Mouse (Mus musculus) cerebellum, adult 11 months (tissue): ENCODE measurements around the gene Shkbp1.

Experiments used
- DNase-seq: peaks from one replicate; pipeline ENCODE4 v3.0.0; 2022

The Shkbp1 gene

DNA sequence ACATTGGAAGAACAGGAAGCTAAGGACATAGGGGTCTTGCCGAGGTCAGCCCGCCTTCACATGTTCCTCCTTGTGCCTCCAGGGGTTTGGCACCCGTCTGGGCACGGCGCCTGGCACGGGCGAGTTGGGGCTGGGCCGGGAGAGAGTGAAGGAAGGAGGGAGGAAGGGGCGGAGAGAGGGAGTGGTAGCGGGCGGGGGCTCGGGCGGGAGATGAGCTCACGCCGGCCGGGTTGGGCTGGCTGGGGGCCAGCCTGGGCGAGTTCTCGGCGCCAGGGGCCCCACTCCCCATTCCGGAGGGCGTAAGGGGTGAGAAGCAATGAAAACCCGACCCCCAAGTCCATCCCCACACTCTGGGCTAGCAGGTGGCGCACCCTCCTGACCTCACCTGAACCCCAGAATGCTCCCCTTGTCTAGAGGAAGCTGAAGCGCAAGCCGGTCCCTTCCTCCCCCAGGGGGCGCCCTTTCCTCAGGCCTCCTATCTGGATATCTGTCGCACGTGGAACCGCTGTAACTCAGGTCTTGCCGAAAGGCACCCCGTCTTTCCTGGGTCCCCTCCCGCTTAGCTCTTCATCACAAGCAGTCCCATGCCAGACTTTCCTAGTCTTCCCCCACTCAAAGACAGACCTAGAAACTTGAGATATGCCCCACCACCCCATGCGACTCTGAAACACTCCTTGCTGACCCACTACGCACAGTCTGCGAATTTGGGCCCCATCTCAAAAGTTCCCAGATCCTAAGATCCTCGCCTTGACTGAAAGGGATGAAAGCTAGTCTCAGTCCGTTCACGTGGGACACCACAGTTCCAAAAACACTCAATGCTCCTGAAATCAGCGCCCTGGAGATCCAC is 23.2 kb downstream of the Shkbp1 start:
- DNase-seq = peak; percentile 70

DNA sequence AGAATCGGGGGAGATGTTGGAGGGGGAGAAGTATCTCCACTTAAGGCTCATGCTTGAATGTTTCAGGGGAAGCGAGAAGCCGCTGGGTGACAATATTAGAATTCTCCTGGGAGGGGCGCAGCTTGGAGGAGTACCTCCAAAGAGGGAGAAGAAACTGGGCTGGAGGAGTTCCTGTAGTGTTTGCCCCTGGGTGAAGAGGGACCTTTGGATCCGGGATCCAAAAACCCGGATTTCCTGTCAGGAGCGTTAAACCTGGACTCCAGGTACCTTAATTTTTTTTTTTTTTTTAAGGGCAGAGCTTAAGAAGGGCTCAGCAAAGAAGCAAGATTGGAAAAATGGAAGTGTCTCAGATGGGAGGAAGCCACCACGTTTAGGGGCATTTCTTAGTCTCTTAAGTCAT is 24.0 kb downstream of the Shkbp1 start:
- no peak for DNase-seq

DNA sequence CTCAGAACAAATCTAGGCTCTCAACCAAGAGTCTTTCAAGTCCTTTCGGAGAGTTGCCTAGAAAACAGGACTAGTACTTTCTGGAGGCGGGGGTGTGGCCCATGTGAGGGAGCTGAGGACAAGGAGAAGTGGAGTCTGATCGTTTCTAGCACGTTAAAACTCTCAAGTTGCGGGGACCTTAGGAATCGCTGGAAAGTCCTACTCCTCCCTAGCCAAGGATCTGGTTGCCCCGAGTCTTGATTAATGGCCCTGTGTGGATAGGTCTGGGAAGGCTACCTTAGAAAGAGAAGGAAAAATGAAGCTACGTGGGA is 24.3 kb downstream of the Shkbp1 start:
- no peak for DNase-seq

DNA sequence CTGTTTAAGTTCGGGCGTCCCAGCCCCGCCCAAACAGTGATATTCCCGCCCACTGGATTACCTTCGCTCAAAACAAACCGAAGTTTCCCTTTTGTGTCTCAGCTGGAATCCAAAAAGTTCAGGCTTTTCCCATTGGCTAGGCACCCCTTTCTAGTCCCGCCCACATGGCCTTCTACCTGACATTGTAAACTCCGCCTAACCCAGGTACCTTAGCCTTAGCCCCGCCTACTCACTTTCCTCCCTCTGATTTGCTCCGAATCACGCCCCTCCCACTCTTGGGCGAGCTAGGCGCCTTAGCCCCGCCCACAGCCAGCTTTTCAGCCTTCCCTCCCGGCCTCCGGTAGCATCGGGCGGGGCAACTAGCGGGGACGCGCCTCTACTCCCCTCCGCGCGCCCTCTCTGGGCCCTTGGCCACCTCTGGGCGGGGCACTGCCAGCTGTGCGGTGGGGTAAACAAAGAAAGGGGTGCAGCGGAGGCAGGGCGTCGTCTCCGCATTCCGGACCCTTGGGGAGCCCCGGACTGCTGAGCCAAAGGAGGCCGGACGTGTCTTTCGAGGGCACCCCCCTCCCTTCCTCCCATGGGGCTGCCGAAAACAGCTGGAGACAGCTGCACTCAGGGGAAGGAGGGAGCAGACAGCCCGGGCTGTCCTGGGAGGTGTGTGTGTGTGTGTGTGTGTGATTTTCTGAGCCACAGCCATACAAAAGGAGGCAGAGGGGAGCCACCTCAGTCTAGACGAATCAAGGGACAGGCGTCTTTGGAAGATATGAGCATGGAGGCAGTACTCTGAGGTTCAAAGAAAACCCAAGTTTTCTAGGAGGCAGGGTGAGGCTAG is 24.9 kb downstream of the Shkbp1 start:
- DNase-seq = no peak

DNA sequence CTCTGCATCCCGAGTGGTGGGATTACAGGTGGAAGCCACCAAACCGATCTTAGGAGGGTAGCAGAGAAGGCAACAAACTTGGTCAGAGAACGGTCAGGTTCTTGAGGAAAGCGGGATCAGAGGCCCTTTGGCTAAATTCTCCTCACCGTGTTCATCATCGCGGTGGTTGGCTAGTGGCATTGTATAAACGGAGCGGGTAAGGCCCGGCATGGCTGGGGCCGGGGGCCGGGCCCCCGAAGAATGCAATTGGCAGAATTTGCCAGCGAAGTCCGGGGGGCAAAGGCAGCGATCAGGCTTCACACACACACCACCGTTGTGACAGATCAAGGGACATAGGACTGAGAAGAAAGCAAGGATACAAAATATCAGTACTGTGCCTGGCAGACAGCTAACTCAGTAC is 25.8 kb downstream of the Shkbp1 start:
- DNase-seq = no peak

DNA sequence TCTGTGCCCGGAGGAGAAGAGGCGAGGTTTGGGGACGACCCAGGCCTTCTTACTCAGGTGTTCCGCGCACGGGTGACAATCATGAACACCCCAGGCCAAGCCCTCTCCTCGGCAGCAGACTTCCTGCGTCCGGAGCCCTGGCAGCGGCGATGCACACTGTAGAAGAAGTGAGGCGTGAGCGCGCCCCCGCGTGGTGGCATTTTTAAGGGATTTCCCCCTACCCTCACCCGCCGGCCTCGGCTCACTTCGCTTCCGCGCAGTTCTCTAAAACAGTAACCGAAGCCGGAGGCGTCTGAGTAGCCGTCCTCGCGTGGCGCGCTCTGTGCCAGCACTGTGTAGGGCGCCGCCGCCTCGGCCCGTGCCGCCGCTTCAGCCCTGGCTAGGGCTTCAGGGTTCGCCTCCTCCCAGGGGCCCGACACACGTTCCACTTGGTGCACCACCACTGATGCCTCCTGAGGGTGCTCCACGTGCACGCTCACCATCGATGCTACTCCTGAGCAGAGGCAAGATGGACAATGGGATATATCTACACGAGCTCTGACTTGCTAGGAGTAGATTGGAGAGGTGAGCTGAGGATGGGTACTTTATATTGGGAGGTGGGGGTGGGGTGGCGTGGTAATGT is 26.4 kb downstream of the Shkbp1 start:
- DNase-seq = peak; percentile 76

DNA sequence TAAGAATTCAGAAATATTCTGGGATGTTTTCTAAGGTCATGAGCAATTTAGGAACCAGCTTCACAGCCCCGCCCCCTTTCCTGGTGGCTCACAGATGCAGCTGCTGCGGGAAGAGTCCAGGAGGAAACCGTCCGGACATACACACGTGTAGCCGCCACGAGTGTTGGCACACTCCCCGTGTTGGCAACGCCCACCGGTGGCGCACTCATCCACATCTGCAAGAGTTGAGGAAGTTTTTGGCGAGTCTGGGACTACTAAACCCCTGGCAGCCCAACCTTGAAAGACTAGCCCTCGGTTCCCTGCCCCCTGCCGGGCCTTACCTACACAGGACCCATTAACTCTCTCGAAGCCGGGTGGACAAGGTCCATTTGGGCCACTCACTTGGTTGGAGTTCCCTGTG is 27.2 kb downstream of the Shkbp1 start:
- DNase-seq = no peak

DNA sequence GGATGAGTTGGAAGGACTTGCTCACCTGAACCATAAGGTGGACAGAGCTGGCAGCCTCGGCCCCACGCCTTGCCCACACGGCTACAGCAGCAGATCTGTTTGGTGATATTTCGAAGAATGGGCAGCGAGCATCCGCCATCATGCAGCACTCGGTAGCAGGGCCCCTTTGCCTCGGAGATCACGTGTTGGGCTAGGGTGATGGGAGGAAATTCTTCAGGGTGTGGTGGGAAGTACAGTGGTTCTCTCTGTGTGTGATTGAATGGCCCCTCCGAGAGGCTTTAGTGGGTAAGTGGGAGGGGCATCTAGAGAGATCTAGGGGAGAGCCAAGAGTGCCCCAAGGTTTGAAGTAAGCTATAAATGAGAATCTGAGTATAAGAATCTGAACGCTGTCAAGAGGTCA is 27.7 kb downstream of the Shkbp1 start:
- no peak for DNase-seq

DNA sequence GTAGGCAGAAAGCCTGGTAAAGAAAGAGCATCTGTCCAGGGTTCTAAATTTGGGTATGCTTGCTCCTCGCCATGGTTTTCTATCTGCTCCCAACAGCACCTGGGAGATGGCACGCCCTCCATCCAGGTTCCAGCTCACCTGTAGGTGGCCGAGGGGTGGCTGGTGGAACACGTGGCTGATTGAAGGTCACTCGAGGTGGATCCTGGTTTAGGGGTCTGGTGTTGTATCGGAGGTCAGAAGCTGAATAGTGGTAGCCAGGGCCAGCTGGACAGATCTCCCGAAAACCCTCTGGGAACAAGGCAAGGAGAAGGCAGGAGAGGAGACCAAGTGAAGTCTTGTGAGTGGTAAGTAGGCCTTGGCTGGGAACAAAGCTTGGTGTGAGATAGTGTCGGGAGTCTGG is 28.3 kb downstream of the Shkbp1 start:
- no peak for DNase-seq

DNA sequence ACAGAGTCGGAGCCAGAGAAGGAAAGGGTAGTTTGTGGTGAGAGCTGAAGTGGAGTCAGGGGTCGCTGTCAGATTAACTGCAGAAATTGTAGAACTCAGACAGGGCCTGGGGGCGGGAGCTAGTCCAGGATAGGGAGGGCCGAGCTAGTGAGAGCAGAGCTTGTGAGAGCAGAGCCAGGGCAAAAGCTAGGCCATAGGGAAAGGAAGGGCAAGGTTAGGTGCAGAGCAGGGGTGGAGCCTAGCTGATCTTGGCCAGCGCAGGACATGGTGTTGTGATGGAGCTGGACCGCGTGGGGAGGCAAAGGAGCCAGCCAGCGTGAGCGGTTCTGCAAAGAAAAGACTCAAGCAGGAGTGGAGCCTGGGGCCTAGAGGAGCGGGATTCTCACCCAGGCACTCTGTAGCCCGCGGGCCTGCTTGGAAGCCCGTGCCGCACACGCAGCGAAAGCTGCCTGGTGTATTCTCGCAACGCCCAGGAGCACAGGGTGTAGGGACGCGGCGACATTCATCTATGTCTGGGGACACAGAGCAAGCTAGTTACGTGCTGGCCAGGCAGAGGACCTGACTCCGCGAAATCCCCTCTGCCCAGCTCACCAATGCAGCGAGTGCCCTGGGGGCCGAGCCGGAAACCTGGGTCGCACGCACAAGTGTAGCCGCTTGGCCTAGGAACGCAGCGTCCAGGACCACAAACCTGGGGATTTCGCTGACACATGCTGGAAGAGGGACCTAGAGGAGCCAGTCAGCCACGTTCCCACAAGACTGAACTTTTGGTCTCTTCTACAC is 29.5 kb downstream of the Shkbp1 start:
- DNase-seq = peak; percentile 49

DNA sequence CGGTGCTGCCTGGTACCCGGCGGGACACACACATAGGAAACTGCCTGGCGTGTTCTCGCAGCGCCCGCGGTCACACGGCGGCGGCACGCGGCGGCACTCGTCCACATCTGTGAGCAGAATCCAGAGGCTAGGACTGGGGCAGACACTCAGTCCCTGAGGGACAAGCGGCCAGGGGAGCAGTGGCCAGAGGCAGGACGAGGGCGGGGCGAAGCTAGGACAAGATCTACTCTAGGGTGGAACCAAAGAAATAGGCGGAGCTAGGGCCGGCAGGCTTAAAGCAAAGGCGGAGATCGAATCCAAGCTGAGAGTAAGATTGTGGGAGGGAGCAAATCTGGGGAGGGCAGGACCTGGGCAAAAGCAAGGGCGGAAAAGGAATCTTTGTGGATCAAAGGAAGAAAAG is 30.1 kb downstream of the Shkbp1 start:
- DNase-seq = no peak

DNA sequence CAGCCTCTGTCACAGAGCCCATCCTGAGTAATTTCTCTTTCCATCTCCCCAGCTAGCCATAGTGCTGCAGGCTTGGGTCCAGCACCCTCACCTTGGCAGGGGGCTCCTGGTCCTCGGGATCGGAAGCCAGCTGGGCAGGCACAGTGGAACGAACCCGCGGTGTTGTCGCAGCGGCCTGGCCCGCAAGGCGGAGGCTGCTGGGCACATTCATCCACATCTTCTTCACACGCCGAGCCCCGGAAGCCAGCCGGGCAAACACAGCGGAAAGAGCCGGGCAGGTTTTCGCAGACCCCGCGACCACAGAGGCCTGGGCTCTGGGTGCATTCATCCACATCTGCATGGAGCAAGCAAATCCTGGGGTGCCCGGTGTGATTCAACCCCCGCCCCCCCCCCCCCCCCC is 30.9 kb downstream of the Shkbp1 start:
- DNase-seq = no peak

DNA sequence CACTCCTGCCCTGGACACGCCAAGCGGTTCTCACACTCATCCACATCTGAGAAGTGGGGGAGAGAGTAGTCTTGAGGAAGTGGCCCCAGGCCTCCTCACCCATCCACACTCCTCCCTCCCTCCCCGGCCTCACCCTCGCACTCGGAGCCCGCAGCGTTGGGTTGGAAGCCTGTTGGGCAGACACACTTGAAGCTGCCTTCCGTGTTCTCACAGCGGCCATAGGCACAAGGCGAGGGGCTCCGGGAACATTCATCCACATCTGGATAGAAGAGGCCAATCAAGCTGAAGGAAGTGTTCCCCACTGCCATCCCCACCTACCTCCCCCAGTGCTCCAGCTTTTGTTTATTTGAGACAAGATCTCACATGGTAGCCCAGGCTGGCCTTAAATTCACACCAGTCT is 31.7 kb downstream of the Shkbp1 start:
- DNase-seq = no peak

DNA sequence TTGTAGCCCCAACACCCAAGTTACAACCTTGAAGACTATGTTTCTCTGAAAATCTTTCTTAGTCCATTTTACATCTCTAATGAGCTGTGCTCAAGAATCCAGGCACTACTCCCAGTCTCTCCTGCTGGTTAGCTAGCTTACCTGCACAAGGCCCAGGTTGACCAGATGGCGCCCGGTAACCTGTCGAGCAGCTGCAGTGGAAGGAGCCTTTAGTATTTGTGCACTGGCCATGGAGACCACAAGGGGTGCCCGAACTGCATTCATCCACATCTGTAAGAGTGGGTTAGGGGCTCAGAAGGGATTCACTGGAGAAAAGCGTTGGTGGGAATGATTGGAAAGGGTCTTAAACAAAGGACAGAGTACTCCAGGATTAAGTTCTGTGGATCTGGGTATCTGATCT is 32.8 kb downstream of the Shkbp1 start:
- DNase-seq = no peak

DNA sequence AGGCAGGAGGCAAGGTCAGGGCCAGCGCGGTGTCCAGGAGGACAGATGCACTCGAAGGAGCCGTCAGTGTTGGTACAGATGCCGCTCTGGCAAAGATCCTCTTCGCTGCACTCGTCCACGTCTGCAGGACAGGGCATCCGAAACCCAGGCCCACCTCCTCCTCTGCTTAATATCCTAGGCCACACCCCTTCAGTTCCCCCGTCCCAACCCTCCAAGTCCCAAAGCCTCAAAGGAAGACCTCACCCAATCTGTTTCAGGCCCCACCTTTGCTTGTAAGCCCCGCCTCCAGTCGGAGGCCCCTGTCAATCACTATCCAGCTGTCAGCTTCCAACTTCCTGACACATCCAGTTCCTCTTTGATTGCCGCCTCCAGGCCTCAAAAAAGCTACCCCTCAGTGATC is 33.5 kb downstream of the Shkbp1 start:
- no peak for DNase-seq

DNA sequence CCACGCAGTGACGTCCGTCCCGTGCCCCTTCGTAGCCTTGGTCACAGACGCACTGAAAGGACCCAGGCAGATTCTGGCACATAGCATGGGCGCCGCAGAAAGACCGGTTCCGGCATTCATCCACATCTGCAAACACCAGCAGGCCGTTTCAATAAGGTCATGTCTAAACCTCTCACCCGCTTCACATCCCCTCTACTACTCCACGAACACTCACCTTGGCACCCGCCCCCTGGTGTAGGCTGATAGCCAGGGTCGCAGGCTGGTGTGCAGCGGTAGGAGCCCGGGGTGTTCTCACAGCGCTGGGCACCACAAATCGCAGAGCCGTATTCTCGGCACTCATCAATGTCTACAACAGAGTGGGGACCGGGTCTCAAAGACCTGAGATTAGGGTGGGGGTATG is 36.4 kb downstream of the Shkbp1 start:
- no peak for DNase-seq

DNA sequence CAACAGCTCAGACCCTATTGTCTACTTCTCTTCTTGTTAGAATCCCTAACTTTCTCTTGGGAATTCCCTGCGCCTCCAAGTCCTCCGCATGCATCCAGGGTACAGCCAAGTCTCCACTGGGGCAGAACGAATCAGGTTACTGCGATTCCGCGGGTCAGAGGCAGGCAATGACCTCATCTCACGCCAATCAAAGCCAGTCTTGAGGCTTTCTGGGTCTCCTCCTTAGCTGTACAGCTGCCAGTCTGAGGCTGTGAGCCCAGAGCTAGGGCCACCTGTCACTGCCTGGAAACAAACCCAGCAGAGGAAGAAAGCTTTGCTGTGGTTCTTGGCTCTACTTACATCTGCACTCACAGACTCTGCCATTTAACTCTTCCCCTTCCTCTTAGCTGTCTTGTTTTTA is 39.9 kb downstream of the Shkbp1 start:
- no peak for DNase-seq

DNA sequence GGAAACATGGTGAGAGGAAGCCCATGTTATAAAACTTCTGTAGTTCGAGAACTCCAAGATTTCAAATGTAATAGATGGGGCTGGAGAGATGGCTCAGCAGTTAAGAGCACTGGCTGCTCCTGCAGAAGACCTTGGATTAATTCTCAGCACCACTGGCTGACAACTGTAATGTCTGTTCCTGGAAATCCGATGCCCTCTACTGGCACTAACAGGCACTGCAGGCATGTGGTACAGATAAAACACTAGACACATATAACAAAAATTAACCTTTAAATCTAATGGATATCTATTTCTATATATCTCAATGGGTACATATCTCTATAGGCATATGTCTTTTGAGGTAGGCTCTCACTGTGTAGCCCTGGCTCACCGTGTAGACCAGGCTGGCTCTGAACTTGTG is 41.4 kb downstream of the Shkbp1 start:
- DNase-seq = no peak

DNA sequence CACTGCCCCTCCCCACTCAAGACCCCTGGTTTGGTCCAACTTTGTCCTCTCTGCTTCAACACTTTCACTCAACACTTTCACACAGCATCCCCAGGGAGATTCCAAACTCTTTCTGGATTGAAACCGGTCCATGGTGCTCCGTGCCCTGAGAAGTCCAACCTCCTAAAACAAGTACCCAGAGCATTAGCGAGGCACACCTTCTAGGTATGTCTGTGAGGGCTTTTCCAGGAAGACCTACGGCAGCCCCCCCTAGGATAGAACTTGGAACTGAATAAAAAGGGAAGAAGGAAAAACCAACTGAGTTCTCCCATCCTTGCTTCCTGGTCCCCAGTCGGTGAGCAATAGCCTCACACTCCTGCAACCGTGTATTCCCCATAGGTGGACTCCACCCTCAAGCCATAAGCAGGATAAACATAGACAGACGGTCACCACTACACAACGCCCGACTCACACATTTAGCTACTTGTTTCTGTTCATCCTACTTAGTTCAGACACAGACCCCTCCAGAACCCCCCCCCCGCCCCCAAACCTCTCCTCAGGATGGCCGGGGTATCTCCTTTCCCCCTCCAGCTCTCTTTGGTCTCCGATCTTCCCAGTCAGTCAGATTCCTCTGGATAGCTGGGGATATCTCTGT is 44.1 kb downstream of the Shkbp1 start:
- no peak for DNase-seq

DNA sequence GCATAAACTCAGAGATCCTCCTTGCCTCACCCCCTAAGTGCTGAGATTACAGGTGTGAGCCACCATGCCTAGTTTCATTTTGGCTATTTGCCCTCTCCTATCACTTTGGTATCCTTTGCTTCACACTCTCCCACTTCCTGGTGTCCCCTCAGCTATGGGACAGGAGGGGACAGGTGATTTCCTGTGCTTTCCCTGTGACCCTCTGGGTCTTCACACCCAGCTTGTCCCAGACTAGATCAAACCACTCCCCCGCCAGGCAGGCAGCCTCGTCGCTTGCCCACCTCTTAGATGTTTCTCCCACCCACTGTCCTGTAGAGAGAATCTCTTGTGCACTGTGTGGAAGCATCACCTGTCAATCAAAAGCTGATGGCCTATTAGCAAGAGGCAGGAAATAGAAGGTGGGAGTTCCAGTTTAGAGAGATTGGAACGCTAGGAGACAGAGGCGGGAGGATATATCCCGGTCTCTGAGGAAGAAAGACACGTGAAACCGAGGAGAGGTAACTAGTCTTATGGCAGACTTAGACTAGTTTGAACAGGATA is 44.8 kb downstream of the Shkbp1 start:
- no peak for DNase-seq

DNA sequence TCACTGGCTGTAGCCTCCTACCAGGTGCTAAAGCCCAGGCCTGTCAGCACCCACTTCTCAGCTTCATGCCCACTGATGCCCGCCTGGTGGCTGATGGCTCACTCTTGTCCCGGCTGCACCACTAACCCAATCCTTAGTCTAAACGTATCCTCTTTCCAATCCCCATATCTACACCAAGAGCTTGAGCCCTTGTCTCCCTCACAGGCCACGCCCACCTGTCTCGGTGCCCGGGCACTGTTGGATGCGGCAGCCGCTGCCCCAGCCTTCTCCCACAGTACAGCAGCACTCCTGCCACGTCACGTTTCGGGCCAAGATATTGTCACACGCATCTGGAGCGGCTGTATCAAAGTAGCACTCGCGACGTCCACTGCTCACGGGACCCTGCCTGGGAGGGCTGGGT is 45.5 kb downstream of the Shkbp1 start:
- no peak for DNase-seq

DNA sequence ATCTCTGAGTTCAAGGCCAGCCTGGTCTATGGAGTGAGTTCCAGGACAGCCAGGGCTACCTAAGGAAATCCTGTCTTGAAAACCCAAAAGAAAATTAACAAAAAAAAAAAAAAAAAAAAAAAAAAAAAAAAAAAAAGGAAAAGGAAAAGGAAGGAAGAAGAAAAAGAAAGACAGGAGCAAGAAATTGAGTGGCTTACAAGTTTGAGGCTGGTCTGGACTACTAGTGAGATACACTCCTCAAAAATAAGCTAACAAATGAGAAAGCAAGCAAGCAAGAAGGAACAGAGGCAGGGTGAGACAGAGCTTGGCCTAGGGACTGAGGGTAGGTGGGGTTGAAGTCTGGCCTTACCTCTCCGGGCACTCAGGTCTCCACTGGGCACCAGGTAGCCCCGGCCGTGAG is 46.0 kb downstream of the Shkbp1 start:
- no peak for DNase-seq
